Mouse (Mus musculus) embryonic facial prominence, embryonic 10.5 days (tissue): ENCODE data around the gene Hoxa6. TPM values are rescaled to one million over a fixed set of nuclear protein-coding genes. Genes with fewer than 3 reads are reported as not detected.

Experiments used
- DNase-seq: peaks from one replicate; pipeline ENCODE4 v3.0.0-alpha.2; 2017; ENCODE audit warnings: low spot score
- H3K27ac ChIP-seq: fragments of 300-500 bp; sonication (generic); replicated peaks from 2 replicates; pipeline ENCODE4 v1.5.1; 2016; ENCODE audit warnings: mild to moderate bottlenecking
- H3K27me3 ChIP-seq: fragments of 300-500 bp; sonication (generic); replicated peaks from 2 replicates; pipeline ENCODE4 v1.6.1; 2016; ENCODE audit warnings: low read depth, mild to moderate bottlenecking; ENCODE audit not compliant: poor library complexity, severe bottlenecking
- H3K36me3 ChIP-seq: fragments of 300-500 bp; sonication (generic); replicated peaks from 2 replicates; pipeline ENCODE4 v1.6.1; 2016; ENCODE audit warnings: mild to moderate bottlenecking, moderate library complexity
- H3K4me1 ChIP-seq: fragments of 300-500 bp; sonication (generic); 2 replicates; pipeline ENCODE4 v1.6.1; 2016
- H3K4me3 ChIP-seq: fragments of 300-500 bp; sonication (generic); 2 replicates; pipeline ENCODE4 v1.5.1; 2016; ENCODE audit warnings: mild to moderate bottlenecking, moderate library complexity
- H3K9me3 ChIP-seq: fragments of 300-500 bp; sonication (generic); 2 replicates; pipeline ENCODE4 v1.6.1; 2016; ENCODE audit warnings: mild to moderate bottlenecking
- WGBS: fragments of 180-500 bp; shearing (Covaris S2); methylation state at CpG from one replicate; pipeline ENCODE4 v1.1.7; 2016; 5-methylcytosine and 5-hydroxymethylcytosine counted together
- polyA plus RNA-seq: library from polyadenylated mRNA; unstranded; fragments of >200 nt; fragmentation: Nextera tagmentation; extraction: Ambion mirVana; gene quantifications from 2 replicates; pipeline ENCODE4 v1.2.1, GENCODE M21; 2016

Hoxa6 gene
- polyA plus RNA-seq, 1 experiment from 2014 or later = not detected

- H3K27ac ChIP-seq = no peak within 1 kb of the TSS
- peak within 1 kb of the TSS; percentile 55 for H3K4me3 ChIP-seq
- DNase-seq = peak; percentile 44
- H3K4me1 ChIP-seq = peaks cover 14% of the 10 kb centered on the region
- under 1% methylated on average over 94 of the region's 102 CpGs for WGBS
- H3K9me3 ChIP-seq = no peaks in the 10 kb centered on the region
- H3K27me3 ChIP-seq = peaks cover 100% of the 10 kb centered on the region
- H3K36me3 ChIP-seq = no peaks in the 10 kb centered on the region
Measured at GRCm38 (mm10) chr6:52190906-52191810, 17.4 kb downstream of the Hoxa6 start, which contains the start of gene Hoxa4. Gene Hoxa4, minus strand, starts transcription at chr6:52191753.

- Histone ChIP-seq H3K4me1 (peaks cover 14% of the 10 kb centered on the region), H3K36me3 (no peaks in the 10 kb centered on the region), H3K9me3 (no peaks in the 10 kb centered on the region), H3K4me3 (no peak overlapping the region), H3K27me3 (peaks cover 100% of the 10 kb centered on the region), H3K27ac (no peak overlapping the region)
- peak; percentile 47 for DNase-seq
- under 1% methylated on average over 23 of the region's 23 CpGs for WGBS
Measured at GRCm38 (mm10) chr6:52190410-52190809, 18.1 kb downstream of the Hoxa6 start.

GRCm38 (mm10) chr6:52189909-52190308, 18.6 kb downstream of the Hoxa6 start:
- H3K9me3 ChIP-seq = no peaks in the 10 kb centered on the region
- no peak overlapping the region for H3K27ac ChIP-seq
- H3K36me3 ChIP-seq = no peaks in the 10 kb centered on the region
- no peak overlapping the region for H3K4me3 ChIP-seq
- 5% methylated on average over 8 of the region's 8 CpGs for WGBS
- H3K27me3 ChIP-seq = peaks cover 100% of the 10 kb centered on the region
- peak; percentile 49 for DNase-seq
- H3K4me1 ChIP-seq = peaks cover 14% of the 10 kb centered on the region

- WGBS = 9% methylated on average over 5 of the region's 5 CpGs
- no peak overlapping the region for H3K27ac ChIP-seq
- H3K27me3 ChIP-seq = peaks cover 100% of the 10 kb centered on the region
- H3K4me3 ChIP-seq = no peak overlapping the region
- peak; percentile 34 for DNase-seq
- peaks cover 14% of the 10 kb centered on the region for H3K4me1 ChIP-seq
- no peaks in the 10 kb centered on the region for H3K9me3 ChIP-seq
- no peaks in the 10 kb centered on the region for H3K36me3 ChIP-seq
Measured at GRCm38 (mm10) chr6:52189172-52189591, 19.3 kb downstream of the Hoxa6 start.

GRCm38 (mm10) chr6:52186500-52186899, 22.0 kb downstream of the Hoxa6 start:
- WGBS = 8% methylated on average over 1 of the region's 1 CpGs
- Histone ChIP-seq H3K27ac (no peak overlapping the region), H3K4me1 (peaks cover 6% of the 10 kb centered on the region; the same call in 1 of the 2 replicates), H3K27me3 (peaks cover 100% of the 10 kb centered on the region), H3K9me3 (no peaks in the 10 kb centered on the region), H3K36me3 (no peaks in the 10 kb centered on the region), H3K4me3 (no peak overlapping the region)
- DNase-seq = no peak

- DNase-seq = no peak
- Histone ChIP-seq H3K27ac (no peak overlapping the region), H3K9me3 (no peaks in the 10 kb centered on the region), H3K4me1 (no peaks in the 10 kb centered on the region), H3K4me3 (no peak overlapping the region), H3K27me3 (peaks cover 100% of the 10 kb centered on the region), H3K36me3 (no peaks in the 10 kb centered on the region)
- WGBS = 7% methylated on average over 3 of the region's 3 CpGs
Measured at GRCm38 (mm10) chr6:52185834-52186233, 22.7 kb downstream of the Hoxa6 start.

GRCm38 (mm10) chr6:52185222-52185621, 23.3 kb downstream of the Hoxa6 start:
- Histone ChIP-seq H3K27me3 (peaks cover 100% of the 10 kb centered on the region), H3K4me1 (no peaks in the 10 kb centered on the region), H3K36me3 (no peaks in the 10 kb centered on the region), H3K27ac (no peak overlapping the region), H3K9me3 (no peaks in the 10 kb centered on the region), H3K4me3 (no peak overlapping the region)
- WGBS = 2% methylated on average over 19 of the region's 19 CpGs
- no peak for DNase-seq

- WGBS = 1% methylated on average over 6 of the region's 6 CpGs
- no peaks in the 10 kb centered on the region for H3K9me3 ChIP-seq
- no peaks in the 10 kb centered on the region for H3K4me1 ChIP-seq
- no peak overlapping the region for H3K4me3 ChIP-seq
- DNase-seq = peak; percentile 36
- H3K36me3 ChIP-seq = no peaks in the 10 kb centered on the region
- peaks cover 100% of the 10 kb centered on the region for H3K27me3 ChIP-seq
- no peak overlapping the region for H3K27ac ChIP-seq
Measured at GRCm38 (mm10) chr6:52184668-52185067, 23.9 kb downstream of the Hoxa6 start.

GRCm38 (mm10) chr6:52183311-52184080, 25.0 kb downstream of the Hoxa6 start:
- H3K27ac ChIP-seq = no peak overlapping the region
- 8% methylated on average over 10 of the region's 10 CpGs for WGBS
- no peaks in the 10 kb centered on the region for H3K36me3 ChIP-seq
- no peaks in the 10 kb centered on the region for H3K4me1 ChIP-seq
- peaks cover 100% of the 10 kb centered on the region for H3K27me3 ChIP-seq
- DNase-seq = no peak
- no peaks in the 10 kb centered on the region for H3K9me3 ChIP-seq
- H3K4me3 ChIP-seq = no peak overlapping the region

- 9% methylated on average over 1 of the region's 1 CpGs for whole genome bisulfite sequencing
- Histone ChIP-seq H3K9me3 (no peaks in the 10 kb centered on the region), H3K36me3 (no peaks in the 10 kb centered on the region), H3K4me3 (no peak overlapping the region), H3K27me3 (peaks cover 100% of the 10 kb centered on the region), H3K4me1 (no peaks in the 10 kb centered on the region), H3K27ac (no peak overlapping the region)
- DNase-seq = no peak
Measured at GRCm38 (mm10) chr6:52182793-52183192, 25.7 kb downstream of the Hoxa6 start.

- Histone ChIP-seq H3K27ac (no peak overlapping the region), H3K4me1 (no peaks in the 10 kb centered on the region)
- WGBS = 11% methylated on average over 2 of the region's 2 CpGs
Measured at GRCm38 (mm10) chr6:52182030-52182429, 26.5 kb downstream of the Hoxa6 start.

GRCm38 (mm10) chr6:52180726-52181125, 27.8 kb downstream of the Hoxa6 start:
- DNase-seq = no peak
- Histone ChIP-seq H3K4me1 (peaks cover 3% of the 10 kb centered on the region), H3K9me3 (no peaks in the 10 kb centered on the region), H3K36me3 (no peaks in the 10 kb centered on the region), H3K27me3 (peaks cover 100% of the 10 kb centered on the region), H3K27ac (no peak overlapping the region), H3K4me3 (no peak overlapping the region)
- WGBS = 3% methylated on average over 3 of the region's 3 CpGs

More at GRCm38 (mm10) chr6:52182030-52182429, 26.5 kb downstream of the Hoxa6 start:
- Histone ChIP-seq H3K36me3 (no peaks in the 10 kb centered on the region), H3K9me3 (no peaks in the 10 kb centered on the region), H3K27me3 (peaks cover 100% of the 10 kb centered on the region), H3K4me3 (no peak overlapping the region)
- no peak for DNase-seq
